Mouse (Mus musculus): Measurements from ENCODE around the gene Taf1d.

DNA sequence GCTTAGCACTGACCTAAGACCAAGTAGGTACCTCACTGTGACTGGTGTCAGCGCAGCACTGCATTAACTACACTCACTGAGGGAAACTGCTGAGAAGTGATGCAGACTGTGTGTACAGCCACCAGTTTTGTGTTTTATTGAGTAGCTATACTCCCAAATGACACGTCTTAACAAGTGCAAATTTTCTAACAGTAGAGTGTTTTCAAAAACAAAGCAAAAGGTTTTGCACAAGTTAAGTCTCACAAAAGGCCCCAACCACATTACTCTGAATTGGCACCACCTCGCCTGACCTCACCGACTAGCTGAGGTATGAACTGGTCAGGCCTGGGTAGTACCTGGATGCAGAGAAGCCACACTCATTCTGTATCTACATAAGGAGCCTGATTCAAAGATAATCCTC, 29.2 kb upstream of the Taf1d start:
- no peak for TF ChIP-seq CTCF (conservative IDR thresholded peaks at IDR 0.05; ENCODE audit: low read length)
- no peak for TF ChIP-seq POU5F1 (IDR thresholded peaks at IDR 0.05; ENCODE audit: borderline replicate concordance, low read length)
